Mouse (Mus musculus): ENCODE measurements around the gene Prss16. TPM values are rescaled to one million over a fixed set of nuclear protein-coding genes. Genes with fewer than 3 reads are reported as not detected.

Prss16 gene
- total and polyA plus RNA-seq, 3 experiments, result 0.47 TPM; not detected in 2

- TF ChIP-seq KAT2A (conservative IDR thresholded peaks at IDR 0.05; ENCODE audit: low read depth, low read length), result no peak
- TF ChIP-seq USF2 (IDR thresholded peaks at IDR 0.05; ENCODE audit: borderline replicate concordance in 1 of 2, insufficient read depth in 1 of 2, low read depth in 1 of 2, low read length in 2 of 2), result no peak
- TF ChIP-seq MXI1 (IDR thresholded peaks at IDR 0.05; ENCODE audit: low read depth, low read length), result no peak
- TF ChIP-seq HCFC1 (IDR thresholded peaks at IDR 0.05; ENCODE audit: low read depth, low read length), result no peak
- TF ChIP-seq NELFE (IDR thresholded peaks at IDR 0.05; ENCODE audit: low read depth, low read length), result no peak
- no peak for TF ChIP-seq MAZ (IDR thresholded peaks at IDR 0.05; ENCODE audit: low read depth, low read length)
- no peak for TF ChIP-seq CHD2 (IDR thresholded peaks at IDR 0.05; ENCODE audit: low read length)
- TF ChIP-seq MEF2A (IDR thresholded peaks at IDR 0.05; ENCODE audit: extremely low read depth, insufficient replicate concordance, low read depth, low read length, poor library complexity, severe bottlenecking), result no peak
- no peak for TF ChIP-seq GABPA (IDR thresholded peaks at IDR 0.05; ENCODE audit: low read depth, low read length)
- TF ChIP-seq ETS1 (IDR thresholded peaks at IDR 0.05; ENCODE audit: low read depth, low read length), result no peak
- no peak for TF ChIP-seq ELF1 (IDR thresholded peaks at IDR 0.05; ENCODE audit: low read depth, low read length)
- TF ChIP-seq MAFK (IDR thresholded peaks at IDR 0.05; ENCODE audit: borderline replicate concordance, low read depth, low read length), result no peak
- TF ChIP-seq SIN3A (IDR thresholded peaks at IDR 0.05; ENCODE audit: low read length), result no peak
- TF ChIP-seq TAL1 (IDR thresholded peaks at IDR 0.05; ENCODE audit: low read length), result no peak
- no peak for TF ChIP-seq NRF1 (IDR thresholded peaks at IDR 0.05; ENCODE audit: insufficient read depth, low read depth, low read length, poor library complexity, severe bottlenecking)
- no peak for TF ChIP-seq JUND (IDR thresholded peaks at IDR 0.05; ENCODE audit: low read depth, low read length)
- TF ChIP-seq ZC3H11A (IDR thresholded peaks at IDR 0.05; ENCODE audit: low read depth, low read length), result no peak
- no peak for TF ChIP-seq UBTF (IDR thresholded peaks at IDR 0.05; ENCODE audit: borderline replicate concordance, insufficient read depth, low read depth, low read length)
- no peak for TF ChIP-seq EP300 (IDR thresholded peaks at IDR 0.05; ENCODE audit: low read depth in 1 of 2, low read length in 2 of 2)
- no peaks in the 10 kb centered on the region for H3K9me3 ChIP-seq (replicated peaks; ENCODE audit: insufficient read depth, low read length)
- H3K9ac ChIP-seq (ENCODE audit: control insufficient read depth, low read depth, low read length, poor library complexity, severe bottlenecking), result peak overlapping the region; percentile 73
- H3K4me1 ChIP-seq (ENCODE audit: control insufficient read depth in 1 of 2, insufficient read depth in 2 of 2, low read length in 2 of 2), result peaks cover 0 to 4% of the 10 kb centered on the region in 2 experiments; a peak in 1 of 4 replicates
- no peak for DNase-seq (ENCODE audit: low read depth, low spot score)
- H3K27ac ChIP-seq (ENCODE audit: control insufficient read depth, low read depth, low read length), result peak overlapping the region; percentile 92
- H3K27me3 ChIP-seq (ENCODE audit: control insufficient read depth in 1 of 2, insufficient read depth in 2 of 2, low read length in 2 of 2), result no peaks in the 10 kb centered on the region
- no peaks in the 10 kb centered on the region; the same call in 1 of the 2 replicates for H3K79me2 ChIP-seq (ENCODE audit: control insufficient read depth, insufficient read depth, low read length, poor library complexity)
- H3K36me3 ChIP-seq (ENCODE audit: control insufficient read depth in 1 of 2, insufficient read depth in 2 of 2, low read length in 2 of 2), result peaks cover 0 to 18% of the 10 kb centered on the region in 2 experiments; a peak in 2 of 4 replicates
- peak overlapping the region in 1 of 2 experiments; percentile 4; a peak in 1 of 4 replicates for H3K4me3 ChIP-seq (ENCODE audit: control insufficient read depth in 1 of 2, insufficient read depth in 1 of 2, low read depth in 2 of 2, low read length in 2 of 2)
Observed at GRCm38 (mm10) chr13:22039951-22040463, 30.5 kb upstream of the Prss16 start.

GRCm38 (mm10) chr13:22039364-22039763, 29.8 kb upstream of the Prss16 start:
- TF ChIP-seq MAX (IDR thresholded peaks at IDR 0.05; ENCODE audit: low read length) (no peak), POLR2A (IDR thresholded peaks at IDR 0.05; ENCODE audit: control insufficient read depth in 1 of 2, insufficient read depth in 1 of 2, low read depth in 1 of 2, low read length in 2 of 2, poor library complexity in 1 of 2) (no peak), MYC (IDR thresholded peaks at IDR 0.05; ENCODE audit: low read depth, low read length) (no peak), ELF1 (IDR thresholded peaks at IDR 0.05; ENCODE audit: low read depth, low read length) (no peak), TAL1 (IDR thresholded peaks at IDR 0.05; ENCODE audit: low read length) (no peak), TBP (IDR thresholded peaks at IDR 0.05; ENCODE audit: low read depth, low read length) (peak; percentile 91), ZKSCAN1 (IDR thresholded peaks at IDR 0.05; ENCODE audit: low read depth, low read length) (no peak)
- Histone ChIP-seq H3K36me3 (ENCODE audit: control insufficient read depth in 1 of 2, insufficient read depth in 2 of 2, low read length in 2 of 2) (peaks cover 0 to 21% of the 10 kb centered on the region in 2 experiments; a peak in 2 of 4 replicates), H3K9me3 (replicated peaks; ENCODE audit: insufficient read depth, low read length) (no peaks in the 10 kb centered on the region), H3K9ac (ENCODE audit: control insufficient read depth, low read depth, low read length, poor library complexity, severe bottlenecking) (peak overlapping the region; percentile 73), H3K27ac (ENCODE audit: control insufficient read depth, low read depth, low read length) (peak overlapping the region; percentile 92), H3K4me1 (ENCODE audit: control insufficient read depth in 1 of 2, insufficient read depth in 2 of 2, low read length in 2 of 2) (no peaks in the 10 kb centered on the region; a peak in 1 of 4 replicates), H3K79me2 (ENCODE audit: control insufficient read depth, insufficient read depth, low read length, poor library complexity) (no peaks in the 10 kb centered on the region; the same call in 1 of the 2 replicates), H3K27me3 (ENCODE audit: control insufficient read depth in 1 of 2, insufficient read depth in 2 of 2, low read length in 2 of 2) (no peaks in the 10 kb centered on the region), H3K4me3 (ENCODE audit: control insufficient read depth in 1 of 2, insufficient read depth in 1 of 2, low read depth in 2 of 2, low read length in 2 of 2) (no peak overlapping the region)
- peak; percentile 61 for DNase-seq (ENCODE audit: low read depth, low spot score)
